8 mouse cellular contexts compared by ENCODE assay signal in genomic region chr4:87026311-87027151, GRCm38 (mm10).
DNase-seq lines count a peak whose midpoint lies in the region; ATAC-seq lines count a peak whose summit lies in the region.

No protein-coding gene starts in this region.

- no peak overlapping the region for H3K4me2 ChIP-seq in kidney, embryonic 14.5 days (replicated peaks; ENCODE audit: low read depth, low read length)
- no peak overlapping the region for H3K4me2 ChIP-seq in hindbrain, embryonic 16.5 days (ENCODE audit: low read length)
- H3K4me2 ChIP-seq in intestine, embryonic 16.5 days (ENCODE audit: low read depth, low read length), result no peak overlapping the region

- DNase-seq in kidney, adult 8-10 months, result no peak
- peak; percentile 58 to 72 for DNase-seq in cerebellum, postnatal 25 days
- DNase-seq in MN1 (ENCODE audit: low spot score), result no peak
- DNase-seq in layer of hippocampus, adult 18-20 months (ENCODE audit: low spot score in 2 of 2), result no peak

- H3K4me1 ChIP-seq in kidney, embryonic 14.5 days (ENCODE audit: control insufficient read depth, insufficient read depth, low read length), result no peaks in the 10 kb centered on the region
- H3K4me1 ChIP-seq in hindbrain, embryonic 16.5 days (ENCODE audit: control insufficient read depth, insufficient read depth, low read depth, low read length), result no peaks in the 10 kb centered on the region; the same call in 1 of the 2 replicates
- no peaks in the 10 kb centered on the region for H3K4me1 ChIP-seq in intestine, embryonic 16.5 days (ENCODE audit: control insufficient read depth, insufficient read depth, low read length)

- H3K27me3 ChIP-seq in kidney, embryonic 14.5 days (ENCODE audit: control insufficient read depth, insufficient read depth, low read length), result no peaks in the 10 kb centered on the region
- no peaks in the 10 kb centered on the region for H3K27me3 ChIP-seq in hindbrain, embryonic 16.5 days (replicated peaks; ENCODE audit: control insufficient read depth, insufficient read depth, low read length)
- H3K27me3 ChIP-seq in intestine, embryonic 16.5 days (replicated peaks; ENCODE audit: control insufficient read depth, insufficient read depth, low read length), result no peaks in the 10 kb centered on the region

- H3K4me3 ChIP-seq in kidney, embryonic 14.5 days (ENCODE audit: low read length), result no peak overlapping the region
- H3K4me3 ChIP-seq in hindbrain, embryonic 16.5 days (ENCODE audit: low read length), result no peak overlapping the region
- H3K4me3 ChIP-seq in intestine, embryonic 16.5 days (ENCODE audit: low read length), result no peak overlapping the region

- 72% methylated on average over 14 of the region's 14 CpGs for WGBS in kidney, embryonic 14.5 days
- 50% methylated on average over 14 of the region's 14 CpGs for WGBS in hindbrain, embryonic 16.5 days
- WGBS in intestine, embryonic 16.5 days, result 71% methylated on average over 14 of the region's 14 CpGs

- no peak overlapping the region for H3K9ac ChIP-seq in kidney, embryonic 14.5 days (ENCODE audit: low read depth, low read length)
- H3K9ac ChIP-seq in hindbrain, embryonic 16.5 days (ENCODE audit: low read depth, low read length), result no peak overlapping the region
- no peak overlapping the region for H3K9ac ChIP-seq in intestine, embryonic 16.5 days (ENCODE audit: low read depth, low read length)

- peak; percentile 20; the same call in 1 of the 2 replicates for ATAC-seq in kidney, embryonic 14.5 days (ENCODE audit: low FRiP score, low TSS enrichment)
- peak; percentile 64 for ATAC-seq in cerebellum, adult (ENCODE audit: insufficient number of reproducible peaks, low FRiP score, low TSS enrichment)
- peak; percentile 87 for ATAC-seq in hindbrain, embryonic 16.5 days
- ATAC-seq in intestine, embryonic 16.5 days, result no peak

- no peaks in the 10 kb centered on the region for H3K36me3 ChIP-seq in kidney, embryonic 14.5 days (ENCODE audit: control insufficient read depth, insufficient read depth, low read length)
- H3K36me3 ChIP-seq in hindbrain, embryonic 16.5 days (ENCODE audit: control insufficient read depth, insufficient read depth, low read length), result no peaks in the 10 kb centered on the region
- H3K36me3 ChIP-seq in intestine, embryonic 16.5 days (ENCODE audit: control insufficient read depth, insufficient read depth, low read length), result no peaks in the 10 kb centered on the region

- no peak overlapping the region for H3K27ac ChIP-seq in kidney, embryonic 14.5 days (ENCODE audit: low read depth, low read length)
- no peak overlapping the region for H3K27ac ChIP-seq in hindbrain, embryonic 16.5 days (ENCODE audit: low read depth, low read length)
- H3K27ac ChIP-seq in intestine, embryonic 16.5 days (ENCODE audit: low read length), result no peak overlapping the region

- no peaks in the 10 kb centered on the region for H3K9me3 ChIP-seq in kidney, embryonic 14.5 days (ENCODE audit: control insufficient read depth, low read length)
- no peaks in the 10 kb centered on the region for H3K9me3 ChIP-seq in hindbrain, embryonic 16.5 days (ENCODE audit: control insufficient read depth, low read length)
- H3K9me3 ChIP-seq in intestine, embryonic 16.5 days (ENCODE audit: control insufficient read depth, low read length), result no peaks in the 10 kb centered on the region

Comparison
In these comparisons a context has a peak if more than half of its experiments do, and no peak if none do; other contexts are left out.
1. DNase-seq: peak in cerebellum, postnatal 25 days (2 of 2); none in kidney, adult 8-10 months (0 of 2), MN1 (single experiment) and layer of hippocampus, adult 18-20 months (0 of 2).